10 mouse cellular contexts compared by ENCODE assay signal in the genomic region with DNA sequence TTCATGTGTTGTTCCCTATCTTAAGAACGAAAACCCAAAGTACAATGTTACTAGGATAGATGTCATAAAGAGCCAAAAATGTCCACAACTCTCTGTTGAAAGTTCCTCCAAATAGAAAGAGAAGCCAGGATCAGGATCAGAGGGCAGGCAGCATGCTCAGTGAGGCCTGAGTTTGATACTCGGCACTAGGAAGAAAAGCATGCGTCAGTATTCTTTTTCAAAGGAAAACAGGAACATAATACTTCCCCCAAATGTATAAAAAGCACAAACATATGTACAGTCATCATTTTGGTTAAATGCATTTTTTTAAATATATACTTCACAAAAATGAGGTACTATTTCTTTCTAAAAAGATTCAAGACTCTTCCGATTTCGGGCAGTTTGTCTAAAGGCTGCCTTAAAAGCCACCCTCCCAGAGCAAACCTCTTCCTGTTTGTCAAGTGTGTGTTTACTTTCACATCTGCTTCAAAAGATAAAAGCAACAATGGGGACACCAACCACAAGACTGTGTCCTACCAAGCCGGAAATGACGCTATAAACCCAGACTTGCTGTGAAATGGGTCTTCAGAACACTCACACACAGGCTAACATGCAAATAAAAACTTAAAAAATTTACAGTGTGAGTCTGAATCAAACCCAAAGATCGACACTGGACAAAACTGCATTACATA. TPM values are rescaled to one million over a fixed set of nuclear protein-coding genes. Genes with fewer than 3 reads are reported as not detected.
DNase-seq lines count a peak whose midpoint lies in the region; ATAC-seq lines count a peak whose summit lies in the region.
"Had no signal": no experiment of that assay in that cellular context is flagged by ENCODE, and none has a peak within 500 bp of the region (broad histone marks: within the 10 kb centered on the region; RNA-seq: fewer than 3 reads in every experiment).

No protein-coding gene starts in this region.

- no peak overlapping the region for H3K4me2 ChIP-seq in embryonic facial prominence, embryonic 14.5 days (ENCODE audit: low read depth, low read length)
- peak overlapping the region; percentile 37 for H3K4me2 ChIP-seq in heart, embryonic 13.5 days

- no peak for DNase-seq in embryonic facial prominence, embryonic 14.5 days (ENCODE audit: low spot score)
- DNase-seq in embryonic facial prominence, embryonic 10.5 days (ENCODE audit: low spot score) = no peak
- peak; percentile 92 for DNase-seq in CD4-positive, CD25-positive, alpha-beta regulatory T cell, adult 2 months (ENCODE audit: low read depth, low spot score)
- no peak for DNase-seq in right cerebral cortex, postnatal 10 days (ENCODE audit: low spot score in 2 of 2)
- no peak for DNase-seq in testis, postnatal 14 days (ENCODE audit: low spot score)
- DNase-seq in cerebellum, adult 9-10 months = no peak

- H3K4me1 ChIP-seq in embryonic facial prominence, embryonic 14.5 days (ENCODE audit: control insufficient read depth, insufficient read depth, low read length) = peaks cover 23% of the 10 kb centered on the region
- peaks cover 62% of the 10 kb centered on the region for H3K4me1 ChIP-seq in embryonic facial prominence, embryonic 10.5 days
- H3K4me1 ChIP-seq in heart, embryonic 13.5 days = peaks cover 61% of the 10 kb centered on the region

- H3K9ac ChIP-seq in embryonic facial prominence, embryonic 14.5 days (ENCODE audit: low read depth, low read length) = no peak overlapping the region
- H3K9ac ChIP-seq in heart, embryonic 13.5 days = peak overlapping the region; percentile 14; the same call in 1 of the 2 replicates

- H3K4me3 ChIP-seq in embryonic facial prominence, embryonic 14.5 days (ENCODE audit: low read depth, low read length) = no peak overlapping the region
- H3K4me3 ChIP-seq in embryonic facial prominence, embryonic 10.5 days = no peak overlapping the region
- peak overlapping the region; percentile 8; the same call in 1 of the 2 replicates for H3K4me3 ChIP-seq in heart, embryonic 13.5 days

- no peaks in the 10 kb centered on the region for H3K27me3 ChIP-seq in embryonic facial prominence, embryonic 14.5 days (replicated peaks; ENCODE audit: control insufficient read depth, insufficient read depth, low read length)
- no peaks in the 10 kb centered on the region for H3K27me3 ChIP-seq in embryonic facial prominence, embryonic 10.5 days (replicated peaks; ENCODE audit: low read depth, poor library complexity, severe bottlenecking)
- no peaks in the 10 kb centered on the region for H3K27me3 ChIP-seq in heart, embryonic 13.5 days (replicated peaks)

- no peak for ATAC-seq in embryonic facial prominence, embryonic 14.5 days (ENCODE audit: low read depth)
- ATAC-seq in heart, embryonic 13.5 days (ENCODE audit: extremely low read depth, insufficient number of reproducible peaks, low FRiP score, low TSS enrichment) = no peak
- ATAC-seq in megakaryocyte progenitor cell, adult 5-6 weeks (replicated peaks; ENCODE audit: poor library complexity) = peak; percentile 98

- H3K27ac ChIP-seq in embryonic facial prominence, embryonic 14.5 days (replicated peaks; ENCODE audit: low read depth, low read length) = 0 out of 2 replicates have a peak overlapping the region, but pooled peaks have one; percentile 12
- H3K27ac ChIP-seq in embryonic facial prominence, embryonic 10.5 days (replicated peaks) = no peak overlapping the region
- peak overlapping the region; percentile 30 for H3K27ac ChIP-seq in heart, embryonic 13.5 days (replicated peaks)

- 74% methylated on average over 8 of the region's 8 CpGs for WGBS in embryonic facial prominence, embryonic 14.5 days
- WGBS in embryonic facial prominence, embryonic 10.5 days = 87% methylated on average over 8 of the region's 8 CpGs
- 64% methylated on average over 8 of the region's 8 CpGs for WGBS in heart, embryonic 13.5 days

- no peaks in the 10 kb centered on the region for H3K9me3 ChIP-seq in embryonic facial prominence, embryonic 14.5 days (ENCODE audit: control insufficient read depth, low read length)
- H3K9me3 ChIP-seq in embryonic facial prominence, embryonic 10.5 days = no peaks in the 10 kb centered on the region
- H3K9me3 ChIP-seq in heart, embryonic 13.5 days = no peaks in the 10 kb centered on the region

- no peaks in the 10 kb centered on the region for H3K36me3 ChIP-seq in embryonic facial prominence, embryonic 14.5 days (ENCODE audit: control insufficient read depth, insufficient read depth, low read length)
- peaks cover 17% of the 10 kb centered on the region; the same call in 1 of the 2 replicates for H3K36me3 ChIP-seq in embryonic facial prominence, embryonic 10.5 days (replicated peaks)
- H3K36me3 ChIP-seq in heart, embryonic 13.5 days = no peaks in the 10 kb centered on the region

RNA-seq across cellular contexts. Expression of a gene that starts 34.4 kb away (rescaled TPM):
- 0.07 and 0.14 TPM in 2 replicates for polyA plus RNA-seq in embryonic facial prominence, embryonic 14.5 days (2014; fragmentation: Nextera tagmentation; extraction: Ambion mirVana)
- polyA plus RNA-seq in embryonic facial prominence, embryonic 10.5 days (2016; fragmentation: Nextera tagmentation; extraction: Ambion mirVana) = not detected in 2 replicates
- polyA plus RNA-seq in heart, embryonic 13.5 days (2015; fragmentation: Nextera tagmentation; extraction: Ambion mirVana) = 0.08 and 0.13 TPM in 2 replicates
- total RNA-seq in megakaryocyte progenitor cell, adult 5-6 weeks (2015) = 0.07 and 0.34 TPM in 2 replicates
- 0.50 and 0.61 TPM in 2 replicates for total RNA-seq in megakaryocyte progenitor cell, adult 5-6 weeks (2017)
- total RNA-seq: left cerebral cortex, postnatal 25 days had no signal
- polyA plus RNA-seq: embryonic facial prominence, embryonic 11.5 days had no signal

RNA-seq across cellular contexts. Expression of a gene that starts 35.0 kb away (rescaled TPM):
- polyA plus RNA-seq in embryonic facial prominence, embryonic 14.5 days (2014; fragmentation: Nextera tagmentation; extraction: Ambion mirVana) = 64.9 and 65.1 TPM in 2 replicates
- polyA plus RNA-seq in embryonic facial prominence, embryonic 10.5 days (2016; fragmentation: Nextera tagmentation; extraction: Ambion mirVana) = 133 and 136 TPM in 2 replicates
- 58.5 and 76.5 TPM in 2 replicates for polyA plus RNA-seq in heart, embryonic 13.5 days (2015; fragmentation: Nextera tagmentation; extraction: Ambion mirVana)
- total RNA-seq in megakaryocyte progenitor cell, adult 5-6 weeks (2015) = 42.5 and 53.5 TPM in 2 replicates
- 49.7 and 78.9 TPM in 2 replicates for total RNA-seq in megakaryocyte progenitor cell, adult 5-6 weeks (2017)
